Mouse (Mus musculus): ENCODE measurements around the gene Cyfip1.
A peak's percentile ranks its signal among the peaks of the same experiment; 100 is the strongest.

Gene Cyfip1

DNA sequence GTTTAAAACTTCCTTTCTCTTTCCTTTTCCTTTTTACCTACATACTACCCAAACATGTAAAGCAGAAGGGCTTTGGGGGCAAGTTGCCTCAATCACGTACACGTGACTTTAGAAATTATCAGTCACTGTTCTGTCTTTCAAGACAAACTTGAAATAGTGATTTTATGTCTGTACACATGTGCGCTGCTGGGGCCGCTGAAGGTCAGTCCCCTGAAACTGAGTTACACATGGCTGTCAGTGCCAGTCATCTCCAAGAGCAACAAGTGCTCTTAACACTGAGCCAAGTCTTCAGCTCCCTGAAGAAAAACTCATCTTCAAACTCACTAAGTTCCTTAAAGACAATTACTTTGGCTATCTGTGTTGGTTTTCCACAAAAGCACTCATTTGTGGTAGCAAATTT, 116.4 kb downstream of the Cyfip1 start:
- no peak for DNase-seq

DNA sequence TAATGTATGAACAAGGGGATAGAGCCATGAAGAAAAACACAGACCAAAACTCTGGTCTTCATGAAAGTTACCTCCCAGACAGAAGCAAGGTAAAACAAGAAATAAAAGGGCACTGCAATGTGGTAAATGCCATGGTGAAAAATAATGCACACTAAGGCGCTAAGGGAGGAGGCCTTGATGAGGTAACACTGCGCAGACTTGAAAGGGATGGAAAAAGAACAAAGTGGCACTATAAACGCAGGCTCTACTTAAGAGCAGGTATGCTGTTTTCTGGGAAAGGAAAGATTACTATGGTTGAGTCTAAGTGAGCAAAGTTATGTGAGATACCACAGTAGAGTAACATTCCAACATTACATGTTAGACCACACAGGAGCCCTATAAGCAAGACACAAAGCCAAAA, 118.3 kb downstream of the Cyfip1 start:
- DNase-seq = no peak

DNA sequence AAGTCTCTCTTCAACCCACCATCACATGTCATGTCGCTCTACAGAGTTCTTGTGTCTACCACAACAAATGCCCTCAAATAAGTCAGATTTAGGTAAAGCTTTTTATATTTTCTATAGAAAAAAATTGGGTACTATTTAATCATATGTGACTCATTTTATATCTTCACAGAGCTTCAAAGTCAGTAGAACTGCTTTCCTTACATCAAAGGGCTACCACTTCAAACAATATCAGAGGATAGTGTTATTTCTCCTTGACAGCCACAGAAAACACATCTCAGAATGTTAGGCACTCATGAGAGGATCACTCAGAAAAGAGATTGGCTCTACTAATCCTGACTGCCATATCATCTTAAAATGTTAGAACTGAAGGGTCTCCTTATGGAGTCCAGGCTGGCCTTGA, 119.0 kb downstream of the Cyfip1 start:
- no peak for DNase-seq

DNA sequence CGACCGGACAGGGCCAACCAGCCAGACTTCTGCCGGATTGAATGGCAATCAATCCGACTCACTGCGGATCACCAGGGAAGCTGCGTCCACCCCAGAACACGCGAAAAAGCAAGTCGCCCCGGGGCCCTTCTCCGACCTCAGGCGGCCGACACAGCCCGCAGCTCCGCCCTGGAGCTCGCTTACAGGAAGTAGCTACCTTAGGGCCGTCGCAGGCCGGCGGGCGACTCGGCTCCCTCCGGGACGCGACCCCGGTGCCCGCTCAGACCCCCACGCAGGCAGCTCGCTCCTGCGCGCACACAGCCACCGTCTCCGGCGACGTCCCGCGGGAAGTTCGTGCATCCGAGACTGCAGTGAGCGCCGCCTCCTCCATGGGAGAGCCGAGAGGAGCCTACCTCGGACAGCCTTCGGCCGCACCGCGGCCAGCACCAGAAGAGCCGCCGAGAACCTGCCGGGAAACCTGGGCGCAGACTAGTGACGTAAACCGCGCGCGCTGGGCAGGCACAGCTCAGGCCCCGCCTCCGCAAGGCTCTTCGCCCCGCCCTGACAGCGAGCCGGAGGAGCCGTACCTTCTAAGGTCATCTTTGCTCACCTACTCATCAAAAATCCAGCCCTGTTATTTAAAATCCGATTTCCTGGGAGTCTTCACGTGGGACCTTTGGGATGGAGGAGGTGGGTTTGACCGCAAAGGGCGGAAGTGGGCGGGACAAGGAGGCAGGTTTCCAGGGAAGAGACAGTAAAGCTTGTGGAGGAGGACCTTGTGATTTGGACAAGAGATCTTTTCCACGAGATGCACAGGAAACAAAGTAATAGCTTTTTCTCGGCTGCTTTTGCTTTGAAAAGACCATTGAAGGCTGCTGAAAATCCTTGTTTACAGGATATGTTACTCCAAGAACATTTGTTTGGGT, 120.7 kb downstream of the Cyfip1 start, which contains the start of gene Nipa2:
TSS of gene Nipa2 (minus strand) at position 473 of the 905 bp plus-strand sequence.
- peak; percentile 87 to 96 for DNase-seq

DNA sequence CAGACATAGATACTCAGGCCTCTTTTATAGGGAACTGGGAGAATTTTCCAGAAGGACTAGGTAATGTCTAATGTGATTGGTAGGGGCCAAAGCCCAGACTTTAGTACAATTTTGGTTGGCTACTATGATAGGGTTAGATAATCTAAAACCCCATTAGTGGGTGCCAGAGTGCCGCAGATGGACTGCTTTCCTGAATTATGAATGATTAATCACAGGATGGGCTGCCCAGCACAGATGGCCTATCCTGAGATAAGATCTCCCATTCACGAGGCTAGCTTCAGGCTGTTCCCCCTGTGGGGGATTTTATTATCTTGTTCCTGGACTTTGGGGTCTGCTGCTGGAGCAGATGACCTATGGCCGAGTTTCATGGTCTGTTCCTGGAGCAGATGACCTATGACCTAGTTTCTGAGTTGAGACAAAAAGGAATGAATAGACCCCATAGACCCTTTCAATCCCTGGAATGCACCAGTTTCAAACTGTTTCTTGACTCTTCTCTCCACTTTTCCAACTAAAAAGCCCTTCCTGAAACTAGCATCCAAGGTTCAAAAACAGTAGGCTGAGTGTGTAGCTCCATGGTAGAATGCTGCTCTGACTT, 125.4 kb downstream of the Cyfip1 start:
- DNase-seq = no peak

DNA sequence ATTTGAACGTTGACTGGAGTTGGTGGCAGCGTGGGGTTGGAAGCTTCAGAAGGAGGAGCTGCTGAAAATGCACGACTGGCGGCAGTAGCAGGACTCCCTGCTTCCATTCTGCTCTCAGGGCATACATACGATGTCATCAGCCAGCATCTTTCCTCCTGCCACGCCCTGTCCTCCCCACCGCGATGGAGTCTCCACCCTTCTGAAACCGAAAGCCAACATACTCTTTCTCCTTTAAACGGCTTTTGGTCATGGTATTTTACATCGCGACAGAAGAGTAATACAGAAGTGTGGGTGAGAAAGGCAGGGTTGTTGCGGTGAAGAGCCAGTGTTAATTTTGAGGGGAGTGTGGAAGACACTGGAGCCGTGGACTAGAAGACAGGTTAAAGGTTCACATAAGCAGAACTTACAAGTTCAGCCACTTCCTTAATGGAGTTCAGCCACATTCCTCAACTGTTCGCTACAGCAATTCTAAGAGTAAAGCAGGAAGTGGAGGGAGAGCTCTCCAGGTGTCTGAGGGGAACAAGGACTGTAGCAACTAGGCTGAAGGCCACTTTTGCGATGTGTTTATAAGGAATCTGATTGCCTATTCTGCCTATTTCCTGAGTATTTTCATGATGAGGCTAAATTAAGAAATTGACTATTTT, 126.8 kb downstream of the Cyfip1 start:
- peak; percentile 14 to 39 for DNase-seq

DNA sequence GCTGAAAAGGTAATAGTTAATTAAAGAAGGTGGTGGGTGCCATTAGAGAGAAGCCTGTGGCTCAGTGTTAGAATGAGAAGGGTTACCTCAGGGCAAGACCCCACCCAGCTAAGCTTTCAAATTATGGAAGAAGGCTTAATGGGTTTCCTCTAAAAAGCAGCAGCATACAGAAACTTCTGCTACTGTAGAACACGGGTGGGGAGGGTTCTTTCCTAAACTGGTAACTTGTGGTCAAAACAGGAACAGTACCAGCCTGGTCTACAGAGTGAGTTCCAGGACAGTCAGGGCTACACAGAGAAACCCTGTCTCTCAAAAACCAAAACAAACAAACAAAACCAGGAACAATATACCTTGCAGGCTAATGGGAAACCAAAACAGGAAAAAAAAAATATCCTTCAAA, 127.9 kb downstream of the Cyfip1 start:
- DNase-seq = no peak

DNA sequence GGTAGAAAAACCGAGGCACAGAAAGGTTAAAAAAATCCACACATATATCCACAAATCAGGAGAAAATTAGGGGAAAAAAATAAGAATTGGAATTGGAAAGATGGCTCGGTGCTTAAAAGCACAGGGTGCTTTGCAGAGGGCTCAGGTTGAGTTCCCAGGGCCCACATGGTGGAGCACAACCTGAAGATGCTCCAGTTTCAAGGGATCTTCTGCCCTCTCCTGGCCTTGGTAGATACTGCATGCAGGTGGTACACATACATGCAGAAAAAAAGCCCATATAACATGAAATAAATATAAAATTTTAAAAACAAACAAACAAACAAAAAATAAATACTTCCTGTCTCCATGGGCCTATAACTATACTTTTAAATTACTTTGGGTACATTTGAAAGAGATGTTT, 132.9 kb downstream of the Cyfip1 start:
- no peak for DNase-seq

DNA sequence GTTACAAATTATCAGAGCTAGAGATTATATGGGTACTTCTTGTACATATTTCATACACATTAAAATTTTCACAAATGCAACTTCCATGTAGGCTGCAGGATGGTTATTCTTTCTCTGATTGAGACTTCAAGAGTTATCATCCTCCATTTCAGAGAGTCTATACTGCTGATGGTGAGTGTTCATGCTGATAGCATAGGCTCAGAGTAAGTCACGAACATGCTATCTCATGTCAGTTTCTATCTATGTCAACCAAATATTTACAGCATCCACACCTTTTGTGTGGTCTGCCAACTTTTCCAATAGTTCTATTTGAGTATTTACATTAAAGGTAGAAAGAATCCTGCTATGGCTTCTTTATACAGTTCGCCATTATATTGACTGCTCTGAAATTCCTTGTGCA, 140.0 kb downstream of the Cyfip1 start:
- DNase-seq = no peak

Measured in spleen, adult 18-20 months (tissue).